Mouse (Mus musculus) spleen, embryonic (tissue): Measurements from ENCODE around the gene Cfap43.

Experiments used
- CTCF ChIA-PET: fragments of 350-600 bp; sonication (Branson Sonifier 250); formaldehyde crosslinking; loops from one replicate; lab custom pipeline; 2022; lab: Charles Lee

Cfap43 gene

DNA sequence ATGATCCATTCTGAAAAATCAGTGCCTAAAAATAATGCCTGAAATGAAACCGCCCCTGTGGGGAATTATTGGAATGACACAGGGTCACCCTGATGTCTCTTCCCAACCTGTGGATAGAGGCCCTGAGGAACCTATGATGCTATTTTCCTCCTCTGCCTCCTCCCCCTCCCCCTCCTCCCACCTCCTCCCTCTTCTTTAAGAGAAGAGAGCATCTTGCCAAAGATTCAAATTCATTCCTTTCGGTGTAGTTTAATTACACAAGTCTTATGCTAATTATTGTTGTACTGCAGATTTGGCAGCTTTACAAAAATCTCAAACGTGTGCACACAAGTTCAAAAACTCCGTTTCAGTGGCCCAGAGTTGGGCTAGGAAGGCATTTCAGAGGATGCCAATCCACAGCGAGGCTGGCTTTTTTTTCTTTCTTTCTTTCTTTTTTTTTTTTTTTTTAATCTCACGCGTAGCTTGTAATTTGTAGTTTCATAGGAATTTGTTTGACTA lies 193.4 kb downstream of the Cfap43 start:
- CTCF ChIA-PET = no interaction called here

DNA sequence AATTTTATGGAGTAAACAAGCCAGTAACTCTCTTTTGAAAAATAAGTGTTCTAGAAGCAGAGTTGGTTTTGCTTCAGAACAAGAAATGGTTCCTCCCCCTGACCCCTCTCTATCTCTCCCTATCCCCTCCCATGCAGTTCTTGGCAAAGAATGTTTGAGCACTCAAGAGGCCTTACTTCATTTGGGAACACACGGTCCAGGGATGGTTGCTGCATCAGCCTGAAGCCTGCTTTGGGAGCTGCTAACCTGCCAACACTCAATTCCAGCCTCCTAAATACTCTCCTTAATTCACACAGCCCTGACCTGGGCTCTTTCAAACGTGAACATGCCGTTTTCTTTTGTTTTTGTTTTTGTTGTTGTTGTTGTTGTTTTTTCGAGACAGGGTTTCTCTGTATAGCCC lies 194.2 kb downstream of the Cfap43 start:
- CTCF ChIA-PET = no interaction called here

DNA sequence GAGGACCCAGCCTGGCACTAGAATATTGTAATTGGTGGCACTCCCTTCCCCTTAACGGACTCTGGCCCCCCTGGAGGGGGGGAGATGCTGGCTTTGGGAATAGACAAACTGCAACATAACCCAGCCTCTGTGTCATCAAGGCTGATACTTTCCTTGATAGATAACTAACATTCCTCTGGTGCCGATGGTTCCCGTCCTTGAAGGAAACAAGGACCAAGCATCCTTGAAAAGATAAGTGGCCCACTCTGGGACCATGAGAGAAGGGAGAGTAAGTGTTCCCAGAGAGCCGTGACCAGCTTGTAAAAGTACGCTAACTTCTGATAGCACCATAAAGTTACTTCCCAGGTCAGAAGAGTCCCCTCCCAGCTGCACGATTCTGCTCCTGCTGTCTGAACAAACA lies 196.6 kb downstream of the Cfap43 start:
- CTCF ChIA-PET = no interaction called here

DNA sequence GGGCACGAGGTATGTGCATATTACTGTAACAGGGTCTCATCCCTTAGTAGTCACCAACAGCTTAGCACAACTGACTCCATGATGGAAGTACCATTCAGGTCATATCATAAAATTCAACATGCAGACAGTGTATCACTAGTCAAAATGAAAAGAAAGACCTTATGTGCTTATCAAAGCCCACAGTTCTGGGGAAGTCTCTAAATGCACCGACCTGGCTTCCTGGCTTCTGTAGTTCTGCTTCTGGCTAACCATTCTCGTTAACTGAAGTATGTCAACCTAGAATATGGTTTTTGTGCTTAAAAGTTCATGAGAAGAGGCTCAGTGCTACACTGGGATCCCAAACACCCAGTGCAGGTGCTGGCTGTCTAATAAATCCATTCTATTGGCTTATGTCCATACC lies 199.9 kb downstream of the Cfap43 start:
- CTCF ChIA-PET = no interaction called here

DNA sequence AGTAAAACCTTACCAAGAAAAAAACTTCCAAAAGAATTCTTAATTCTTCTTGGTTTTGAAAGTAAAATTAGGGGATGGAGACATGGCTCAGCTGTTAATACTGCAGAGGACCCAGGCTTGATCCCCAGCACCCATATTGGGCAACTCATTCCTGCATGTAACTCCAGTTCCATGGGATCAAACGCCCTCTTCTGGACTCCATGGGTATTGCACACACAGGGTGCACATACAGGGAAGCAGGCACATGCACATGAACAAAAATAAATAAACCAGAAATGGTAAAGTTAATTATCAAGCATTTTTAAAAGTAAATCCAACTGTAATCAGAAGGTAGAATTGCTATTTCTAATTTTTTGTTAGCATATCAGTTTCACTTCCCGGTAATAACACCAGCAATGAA lies 202.9 kb downstream of the Cfap43 start:
- CTCF ChIA-PET = no interaction called here

DNA sequence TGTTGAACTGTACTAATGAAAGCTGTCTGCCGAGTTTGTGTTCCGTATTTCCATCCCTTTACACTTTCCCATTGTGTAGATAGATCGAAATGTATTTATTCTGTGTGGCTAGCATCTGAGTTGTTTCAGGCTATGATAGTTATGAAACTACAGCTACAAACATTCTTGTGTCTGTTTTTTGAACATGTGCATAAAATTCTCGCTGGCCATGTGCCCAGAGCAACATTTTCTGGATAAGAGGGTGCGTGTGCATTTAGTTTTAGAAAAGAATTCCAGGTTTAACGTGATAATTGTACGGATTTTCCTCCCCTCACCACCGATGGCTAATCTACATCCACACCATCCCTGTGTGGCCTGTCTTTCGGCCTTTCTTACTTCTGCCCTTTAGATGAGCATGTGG lies 205.6 kb downstream of the Cfap43 start:
- CTCF ChIA-PET = no interaction called here

DNA sequence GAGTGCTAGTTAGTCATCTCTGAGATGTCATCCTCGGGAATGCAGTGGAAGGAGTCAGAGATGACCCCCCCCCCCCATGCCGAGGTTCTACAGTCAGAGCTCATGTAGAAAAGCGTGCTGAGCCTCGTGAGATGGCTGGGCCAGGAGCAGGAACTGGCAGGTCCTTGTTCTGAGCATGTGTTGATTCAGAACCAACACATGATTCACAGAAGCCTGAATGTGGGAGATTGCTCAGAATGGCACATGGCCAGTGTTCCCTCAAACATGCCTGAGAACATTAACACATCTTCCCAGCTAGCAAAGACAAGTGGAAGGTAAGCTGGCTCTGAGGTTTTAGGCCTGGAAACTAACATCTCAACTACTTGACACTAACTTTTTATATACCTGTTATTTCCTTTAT lies 208.7 kb downstream of the Cfap43 start:
- CTCF ChIA-PET = no interaction called here

DNA sequence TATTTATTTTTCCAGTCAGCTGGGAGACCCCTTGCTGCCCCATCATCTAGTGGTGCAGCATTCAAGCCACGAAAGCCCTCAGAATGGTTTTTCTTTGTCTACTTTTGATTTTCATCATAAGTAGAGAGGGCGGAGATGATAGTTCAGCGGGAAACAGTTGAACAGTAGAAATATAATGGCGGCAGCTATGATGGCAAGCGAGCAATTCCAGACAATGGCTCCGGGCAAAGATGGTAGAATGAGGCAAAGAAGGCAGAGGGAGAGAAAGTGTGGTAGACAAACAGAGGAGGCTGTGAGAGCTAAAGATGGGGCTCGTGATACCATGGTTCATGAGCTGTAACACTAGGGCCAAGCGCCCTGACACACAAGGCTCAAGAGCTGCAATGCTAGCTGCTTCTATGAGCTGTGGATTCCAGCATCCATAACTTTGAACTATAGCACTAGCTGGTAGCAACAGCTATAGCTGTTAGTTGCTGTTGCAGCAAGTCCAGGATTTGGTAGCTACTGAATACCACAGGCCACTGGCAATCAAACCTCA lies 213.2 kb downstream of the Cfap43 start:
- CTCF ChIA-PET = interaction anchor here (0.8 kb wide), 1 partner anchor 16 kb away, joined by 3 read pairs; no protein-coding TSS in a partner anchor

DNA sequence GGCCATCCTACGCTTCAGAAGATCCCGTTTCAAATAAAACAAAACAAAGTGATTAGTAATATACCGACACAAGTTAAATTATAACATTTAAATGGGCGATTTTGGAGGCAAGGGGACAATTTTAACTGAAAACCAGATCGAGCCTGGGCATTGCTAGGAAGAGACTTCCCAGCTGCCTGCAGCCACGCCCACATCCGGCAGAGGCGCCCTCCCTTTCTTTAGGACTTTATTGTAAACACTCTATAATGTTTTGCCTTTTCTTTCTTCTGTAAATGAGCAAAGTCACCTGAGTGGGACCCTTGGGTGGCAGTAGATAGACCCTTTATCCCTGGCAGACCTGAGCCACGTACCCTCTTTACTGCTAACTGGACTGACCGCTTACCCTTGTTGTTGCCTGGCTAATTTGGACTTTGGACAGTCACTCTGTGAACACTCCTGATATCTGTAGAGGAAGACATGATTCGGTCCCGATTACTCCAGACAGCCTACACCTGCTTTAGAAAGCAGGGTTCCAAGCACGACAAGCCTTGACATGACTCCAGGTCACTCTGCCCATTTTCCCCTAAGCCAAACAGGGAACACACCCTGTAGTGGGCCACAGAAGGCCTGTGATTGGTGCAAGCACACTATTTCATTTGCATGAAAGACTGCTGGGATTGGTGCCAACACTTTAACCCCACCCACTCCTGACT lies 213.9 kb downstream of the Cfap43 start:
- CTCF ChIA-PET = interaction anchor here (0.6 kb wide), 1 partner anchor 82 kb away, joined by 5 read pairs; no protein-coding TSS in a partner anchor

DNA sequence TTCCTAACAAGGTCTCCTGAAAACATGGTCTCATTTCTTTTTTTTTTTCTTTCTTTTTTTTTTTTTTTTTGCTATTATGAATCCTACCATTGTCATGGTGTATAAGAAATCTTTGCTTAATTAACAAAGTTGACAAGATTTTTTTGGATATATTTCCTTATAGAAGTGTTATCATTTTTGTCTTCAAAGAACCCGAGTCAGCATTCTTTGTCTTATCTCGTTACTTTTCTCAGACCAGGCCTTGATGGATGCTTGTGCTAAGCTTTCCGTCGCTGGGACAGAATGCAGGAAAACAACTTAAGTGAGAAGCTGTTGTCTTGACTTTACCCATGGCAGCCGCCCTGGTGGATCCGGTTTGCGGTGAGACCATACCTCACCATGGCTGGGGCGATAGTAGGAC lies 218.6 kb downstream of the Cfap43 start:
- CTCF ChIA-PET = no interaction called here

DNA sequence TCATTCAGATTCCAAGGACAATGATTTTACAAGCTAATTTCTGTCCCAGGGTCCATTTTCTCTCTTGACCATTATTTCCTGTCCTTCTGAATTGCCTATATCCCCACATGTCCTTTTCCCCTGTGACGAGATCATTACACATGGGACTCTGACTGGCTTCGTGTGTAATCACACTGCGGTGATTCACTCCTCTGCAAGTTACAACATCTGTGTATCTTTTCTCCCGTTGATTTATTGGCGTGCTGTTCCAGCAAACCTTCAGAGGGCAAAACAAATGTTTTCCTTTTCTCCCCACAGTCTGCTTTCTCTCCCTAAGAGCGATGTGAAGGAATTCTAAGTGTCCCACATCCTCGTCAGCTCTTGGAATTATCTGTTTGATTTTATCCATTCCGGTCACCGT lies 219.3 kb downstream of the Cfap43 start:
- CTCF ChIA-PET = no interaction called here

DNA sequence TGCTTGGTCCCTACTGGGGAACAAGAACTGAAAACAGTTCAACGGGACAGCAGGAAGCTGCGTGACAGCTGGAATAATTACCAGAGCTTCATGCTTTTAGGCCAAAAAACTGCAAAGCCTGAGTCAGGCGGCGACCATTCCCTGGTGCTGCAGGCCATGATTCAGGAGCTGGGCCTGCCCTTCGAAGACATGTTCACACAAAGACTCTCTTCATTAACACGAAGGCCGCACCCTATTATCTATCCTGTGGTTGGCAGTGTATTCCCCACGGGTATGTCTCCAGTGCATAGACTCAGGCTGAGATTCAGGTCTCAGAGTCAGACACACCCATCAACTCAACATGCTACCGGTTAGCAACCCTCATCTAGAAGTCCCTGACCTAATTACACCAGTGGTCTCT lies 220.8 kb downstream of the Cfap43 start:
- CTCF ChIA-PET = no interaction called here

DNA sequence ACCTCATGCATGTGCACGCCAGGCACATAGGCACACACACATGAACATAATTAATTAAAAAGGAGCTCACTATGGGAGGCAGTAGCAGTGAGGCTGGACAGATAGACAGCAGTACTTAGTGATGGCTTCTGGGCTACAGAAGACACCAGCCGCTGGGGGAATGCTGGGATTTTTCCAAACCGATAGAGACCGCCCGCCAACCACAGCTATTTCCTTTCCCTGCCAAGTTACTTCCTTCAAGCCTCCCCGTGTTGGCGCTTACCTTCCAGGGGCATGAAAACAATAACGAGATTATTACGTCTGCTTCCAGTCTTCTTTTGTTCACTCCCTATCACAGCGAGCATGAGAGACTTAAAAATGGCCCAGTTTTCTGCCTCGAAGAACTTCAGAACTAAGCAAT lies 222.0 kb downstream of the Cfap43 start:
- CTCF ChIA-PET = no interaction called here

DNA sequence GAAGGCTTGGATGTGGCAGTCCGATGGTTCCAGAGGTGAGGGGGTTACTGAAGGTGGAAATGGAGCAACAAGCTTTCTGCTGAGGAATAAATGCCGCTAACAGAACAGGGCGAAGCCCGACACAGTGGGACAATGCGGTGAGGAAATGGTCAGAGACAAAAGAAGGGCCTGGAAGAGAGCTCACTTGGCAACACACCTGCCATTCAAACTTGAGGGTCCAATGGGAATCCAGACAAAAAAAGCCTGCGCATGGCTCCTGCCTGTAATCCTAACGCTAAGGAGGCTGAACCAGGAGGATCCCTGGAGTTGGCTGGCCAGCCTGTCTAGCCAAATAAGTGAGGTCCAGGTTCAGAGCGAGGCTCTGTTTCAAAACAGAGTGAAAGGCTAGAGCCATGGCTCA lies 222.7 kb downstream of the Cfap43 start:
- CTCF ChIA-PET = no interaction called here

DNA sequence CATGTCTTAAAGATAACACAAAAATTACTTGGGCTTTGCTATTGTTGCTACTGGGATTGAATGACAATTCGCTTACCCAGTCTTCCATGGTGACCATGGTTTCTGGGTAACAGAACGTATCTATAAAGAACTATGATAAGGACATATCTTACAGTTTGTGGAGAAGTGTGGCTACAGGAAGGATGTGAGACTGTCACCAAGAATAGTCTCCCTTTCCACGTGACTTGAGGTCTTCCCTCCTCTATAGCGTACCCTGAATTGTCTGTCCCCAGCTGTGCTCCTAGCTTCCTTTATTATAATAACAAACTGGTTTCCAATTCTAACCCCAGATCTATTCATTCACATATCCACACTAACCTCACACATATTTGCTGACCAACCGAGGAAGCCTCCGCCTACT lies 223.4 kb downstream of the Cfap43 start:
- CTCF ChIA-PET = no interaction called here

DNA sequence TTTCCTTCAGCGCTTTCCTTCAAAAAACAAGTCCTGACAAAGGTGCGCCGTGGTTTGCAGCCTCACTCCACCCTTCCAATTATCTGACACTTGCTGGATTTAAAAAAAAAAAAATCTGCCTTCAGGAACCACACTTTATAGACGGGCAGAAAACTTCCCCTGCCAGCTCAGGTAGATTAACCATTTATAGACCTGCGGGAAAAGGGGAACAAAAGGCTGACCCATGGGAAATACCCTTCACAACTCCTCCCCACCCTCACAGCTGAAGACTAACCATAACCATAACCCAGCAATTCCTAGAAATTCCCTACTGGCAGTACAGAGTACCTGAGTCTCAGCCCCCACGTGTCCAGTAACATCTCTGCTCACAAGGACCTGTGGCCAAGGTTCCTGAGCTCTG lies 227.1 kb downstream of the Cfap43 start, which contains the start of gene Col17a1:
TSS of gene Col17a1 (minus strand) at position 101 of the 400 bp plus-strand sequence.
- CTCF ChIA-PET = no interaction called here

DNA sequence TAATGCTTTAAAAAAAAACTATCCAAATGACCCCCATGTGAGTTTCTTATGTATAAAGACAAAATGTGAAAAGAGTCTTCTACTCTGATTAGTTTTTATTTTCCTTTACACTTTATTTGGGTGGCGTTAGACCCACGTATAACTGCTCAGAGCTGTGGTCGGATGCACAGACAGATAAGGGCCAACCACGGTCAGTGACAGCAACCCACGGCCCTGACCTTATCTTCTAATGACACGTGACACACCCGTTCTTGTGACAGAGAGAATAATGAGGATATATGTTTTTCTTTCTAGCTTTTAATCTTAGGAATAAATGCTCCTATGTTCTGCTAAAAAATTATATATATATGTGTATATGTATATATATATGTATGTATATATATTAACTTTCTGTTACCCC lies 229.5 kb downstream of the Cfap43 start:
- CTCF ChIA-PET = interaction anchor here (0.6 to 0.7 kb wide), 2 partner anchors 17 to 1113 kb away, joined by 3 to 4 read pairs; no protein-coding TSS in a partner anchor
